Mouse (Mus musculus): Measurements from ENCODE around the gene Mical3. TPM values are rescaled to one million over a fixed set of nuclear protein-coding genes. Genes with fewer than 3 reads are reported as not detected.

Gene Mical3
- polyA plus RNA-seq, 1 experiment: 42.4 TPM

DNA sequence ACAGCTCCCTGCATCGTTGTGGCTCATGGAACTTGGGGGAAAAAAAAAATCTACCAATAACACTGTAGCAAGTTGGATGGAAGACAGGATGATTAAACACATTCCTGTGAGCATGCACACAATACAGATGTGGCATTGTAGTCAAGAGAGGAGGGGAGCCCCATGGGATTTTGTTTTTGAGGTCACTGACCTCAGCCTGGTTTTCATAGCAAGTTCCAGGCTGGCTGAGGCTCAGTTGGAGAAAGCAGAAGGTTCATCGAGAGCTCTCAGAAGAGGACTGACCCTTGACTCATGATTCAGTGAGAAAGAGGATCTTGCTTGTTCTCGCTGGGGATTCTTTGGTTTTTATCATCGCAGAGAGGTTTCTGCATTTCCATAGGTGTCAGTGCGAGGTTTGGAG is 4.1 kb upstream of the Mical3 start:
- H3K4me3 ChIP-seq (ENCODE audit: insufficient read depth, low read depth, low read length): no peak overlapping the region
- no peaks in the 10 kb centered on the region for H3K4me1 ChIP-seq (ENCODE audit: control insufficient read depth, insufficient read depth, insufficient read length, low read length)

DNA sequence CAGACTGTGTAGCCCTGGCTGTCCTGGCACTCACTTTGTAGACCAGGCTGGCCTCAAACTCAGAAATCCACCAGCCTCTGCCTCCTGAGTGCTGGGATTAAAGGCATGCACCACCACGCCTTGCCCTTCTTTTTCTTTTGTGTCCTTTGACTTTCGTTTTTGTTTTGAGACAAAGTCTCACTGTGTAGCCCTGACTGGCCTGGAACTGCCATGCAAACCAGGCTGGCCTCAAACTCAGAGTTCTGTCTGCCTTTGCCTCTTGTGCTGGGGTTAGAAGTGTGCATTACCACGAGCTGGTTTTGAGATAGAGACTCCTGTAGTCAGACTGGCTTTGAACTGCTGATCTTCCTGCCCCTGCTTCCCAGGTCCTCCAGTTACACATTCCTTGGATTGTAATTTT is 3.5 kb upstream of the Mical3 start:
- no peak overlapping the region for H3K27ac ChIP-seq (replicated peaks; ENCODE audit: low read depth, low read length)
- H3K4me1 ChIP-seq (ENCODE audit: control insufficient read depth, insufficient read depth, insufficient read length, low read length): no peaks in the 10 kb centered on the region
- no peak overlapping the region for H3K4me3 ChIP-seq (ENCODE audit: insufficient read depth, low read depth, low read length)

More for the DNA sequence above, 4.1 kb upstream of the Mical3 start:
- H3K27ac ChIP-seq (replicated peaks; ENCODE audit: low read depth, low read length): no peak overlapping the region

DNA sequence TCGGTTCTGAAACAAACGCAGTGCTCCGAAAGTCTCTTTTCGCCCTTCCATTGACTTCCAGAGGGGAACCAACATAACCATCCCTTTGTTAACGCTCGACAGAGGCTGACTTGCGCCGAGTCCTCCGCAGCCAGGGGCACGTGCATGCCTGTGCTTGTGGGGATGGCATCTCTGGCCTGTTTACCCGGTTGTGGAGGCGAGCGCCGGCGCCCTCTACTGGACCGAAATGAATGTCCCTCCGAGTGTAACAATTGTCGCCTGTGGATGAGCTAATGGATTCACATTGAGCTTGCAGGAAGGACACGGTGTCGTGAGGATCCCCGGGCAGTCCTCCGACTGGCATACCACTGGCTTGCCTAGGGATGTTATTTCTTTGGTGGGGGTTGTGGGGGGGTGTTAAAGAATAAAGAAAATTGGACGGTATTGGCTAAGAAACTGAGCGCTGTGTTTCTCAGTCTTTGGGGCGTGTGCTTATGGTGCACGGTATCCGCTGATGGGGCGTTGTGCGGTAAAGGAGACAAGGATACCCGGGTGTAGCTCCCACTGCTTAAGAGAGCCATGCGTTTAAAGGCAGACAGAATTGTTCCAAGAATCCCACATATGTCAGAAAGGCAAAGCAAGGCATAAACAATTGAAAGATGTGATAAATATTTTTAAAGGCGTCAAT is 627 bp downstream of the Mical3 start:
- H3K4me1 ChIP-seq (ENCODE audit: control insufficient read depth, insufficient read depth, insufficient read length, low read length): no peaks in the 10 kb centered on the region
- no peak overlapping the region for H3K27ac ChIP-seq (replicated peaks; ENCODE audit: low read depth, low read length)
- H3K4me3 ChIP-seq (ENCODE audit: insufficient read depth, low read depth, low read length): peak overlapping the region; percentile 52

DNA sequence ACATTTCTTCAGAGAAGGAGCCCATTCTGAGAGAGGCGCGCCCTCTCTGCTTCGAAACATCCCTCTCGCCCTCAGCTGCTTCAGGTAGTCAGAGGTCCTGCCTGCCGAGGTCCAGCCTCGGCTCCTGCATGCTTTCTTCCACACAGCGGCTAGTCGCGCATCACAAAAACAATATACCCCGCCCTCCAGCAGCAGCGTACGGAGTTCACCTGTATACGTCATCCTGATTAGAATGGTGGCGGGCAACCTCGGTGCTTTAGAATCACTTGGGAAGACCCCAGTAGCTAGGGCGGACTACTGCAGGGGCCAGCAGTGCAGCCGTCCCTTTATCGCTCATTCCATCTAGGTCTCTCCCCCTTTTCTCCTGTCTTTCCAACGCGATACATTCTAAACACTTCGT is 1.3 kb downstream of the Mical3 start:
- Histone ChIP-seq H3K4me3 (ENCODE audit: insufficient read depth, low read depth, low read length) (no peak overlapping the region), H3K27ac (replicated peaks; ENCODE audit: low read depth, low read length) (no peak overlapping the region), H3K4me1 (ENCODE audit: control insufficient read depth, insufficient read depth, insufficient read length, low read length) (no peaks in the 10 kb centered on the region)

DNA sequence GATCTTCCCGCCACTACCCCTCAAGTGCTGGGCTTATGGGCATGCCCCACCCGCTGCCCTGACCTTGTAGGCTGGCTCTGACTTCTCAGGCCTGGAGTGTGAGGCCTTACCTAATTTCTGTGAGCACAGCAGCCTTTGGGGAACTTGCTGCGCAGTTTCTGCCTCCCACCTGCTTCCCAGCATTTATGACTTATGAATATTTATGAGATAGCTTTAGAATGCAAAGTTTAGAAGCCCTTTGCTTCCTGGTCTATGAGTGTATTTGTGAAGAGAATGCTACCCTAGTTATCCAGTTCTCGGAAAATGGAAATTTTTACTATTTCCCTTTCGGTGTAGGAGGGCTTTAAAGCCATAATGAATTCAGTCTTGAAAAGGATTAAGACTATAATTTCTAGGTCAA is 2.1 kb downstream of the Mical3 start:
- H3K4me3 ChIP-seq (ENCODE audit: insufficient read depth, low read depth, low read length): no peak overlapping the region
- no peak overlapping the region for H3K27ac ChIP-seq (replicated peaks; ENCODE audit: low read depth, low read length)
- H3K4me1 ChIP-seq (ENCODE audit: control insufficient read depth, insufficient read depth, insufficient read length, low read length): no peaks in the 10 kb centered on the region

DNA sequence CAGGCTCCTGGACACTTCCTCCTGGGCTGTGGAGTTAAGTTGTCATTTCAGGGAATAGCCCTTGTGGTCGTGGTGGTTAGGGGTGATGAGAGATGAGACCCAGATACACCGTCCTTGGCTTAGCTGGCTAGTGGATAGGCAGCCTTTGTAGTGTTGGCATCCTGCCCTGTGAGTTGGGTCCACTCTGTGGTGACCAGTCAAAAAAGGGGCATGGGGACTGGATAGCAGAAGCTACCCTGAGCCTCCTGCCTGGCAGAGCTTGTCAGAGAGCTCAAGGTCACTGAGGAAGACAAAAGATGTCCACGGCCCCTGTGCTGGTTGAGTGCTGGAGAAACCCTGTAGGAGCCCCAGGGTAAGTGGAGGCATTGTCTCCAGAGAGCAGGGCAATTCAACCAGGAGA is 3.1 kb downstream of the Mical3 start:
- H3K27ac ChIP-seq (replicated peaks; ENCODE audit: low read depth, low read length): no peak overlapping the region
- H3K4me3 ChIP-seq (ENCODE audit: insufficient read depth, low read depth, low read length): no peak overlapping the region
- peaks cover 5% of the 10 kb centered on the region; the same call in 1 of the 2 replicates for H3K4me1 ChIP-seq (ENCODE audit: control insufficient read depth, insufficient read depth, insufficient read length, low read length)

DNA sequence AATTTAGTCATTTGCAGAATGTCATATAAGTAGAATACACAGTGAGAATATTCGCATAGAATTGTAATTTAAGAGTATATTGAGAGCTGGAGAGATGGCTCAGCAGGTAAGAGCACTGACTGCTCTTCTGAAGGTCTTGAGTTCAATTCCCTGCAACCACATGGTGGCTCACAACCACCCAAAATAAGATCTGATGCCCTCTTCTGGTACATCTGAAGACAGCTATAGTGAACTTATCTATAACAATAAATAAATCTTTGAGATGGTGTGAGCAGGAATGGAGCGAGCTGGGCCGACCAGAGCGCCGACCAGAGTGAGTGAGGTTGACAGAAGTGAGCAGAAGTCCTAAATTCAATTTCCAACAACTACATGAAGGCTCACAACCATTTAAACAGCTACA is 4.6 kb downstream of the Mical3 start:
- Histone ChIP-seq H3K4me1 (ENCODE audit: control insufficient read depth, insufficient read depth, insufficient read length, low read length) (peaks cover 5% of the 10 kb centered on the region; the same call in 1 of the 2 replicates), H3K4me3 (ENCODE audit: insufficient read depth, low read depth, low read length) (no peak overlapping the region), H3K27ac (replicated peaks; ENCODE audit: low read depth, low read length) (no peak overlapping the region)

DNA sequence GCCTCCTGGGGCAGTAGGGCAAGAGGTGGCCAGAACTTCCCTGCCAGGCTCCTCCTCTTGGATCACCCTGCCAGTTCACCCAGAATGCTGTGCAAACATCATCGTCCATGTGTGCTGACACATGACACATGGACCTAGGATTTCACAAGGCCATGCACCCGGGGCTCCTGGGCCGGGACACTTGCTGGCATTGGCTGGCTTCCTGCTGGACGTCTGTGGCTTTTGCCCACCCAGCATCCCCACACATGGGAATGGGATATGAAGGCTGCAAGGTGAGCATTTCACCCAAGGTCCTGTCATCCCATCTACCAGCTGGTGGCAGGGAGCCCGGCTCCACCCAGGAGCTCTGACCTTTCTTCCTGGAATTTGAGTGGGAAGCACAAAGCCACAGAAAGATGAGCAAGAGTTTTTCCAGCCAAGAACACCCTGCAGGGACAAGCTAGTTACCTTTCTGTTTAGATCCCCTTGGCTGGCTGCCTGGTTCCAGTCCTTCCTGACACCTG is 8.0 kb downstream of the Mical3 start:
- Histone ChIP-seq H3K4me3 (ENCODE audit: insufficient read depth, low read depth, low read length) (no peak overlapping the region), H3K27ac (replicated peaks; ENCODE audit: low read depth, low read length) (0 out of 2 replicates have a peak overlapping the region, but pooled peaks have one; percentile 41)

DNA sequence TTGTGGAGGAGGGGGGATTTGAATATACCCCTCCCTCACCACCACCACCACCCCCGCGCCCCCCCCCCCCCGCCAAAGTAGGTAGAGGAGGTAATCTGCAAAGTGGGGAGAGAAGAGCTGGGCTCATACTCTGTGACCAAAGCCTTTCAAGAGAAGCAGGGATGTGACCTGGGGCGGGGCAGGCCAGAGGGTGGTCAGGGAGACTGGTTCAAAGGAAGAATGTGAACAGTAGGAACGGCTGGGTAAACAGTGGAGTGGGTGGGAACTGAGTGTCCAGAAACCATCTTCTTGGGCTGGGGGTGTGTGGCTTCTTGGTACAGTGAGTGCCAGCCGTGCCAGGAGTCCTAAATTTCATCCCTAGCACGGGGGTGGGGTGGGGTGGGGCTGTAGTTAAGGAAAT is 10.0 kb downstream of the Mical3 start:
- Histone ChIP-seq H3K4me1 (ENCODE audit: control insufficient read depth, insufficient read depth, insufficient read length, low read length) (peaks cover 15% of the 10 kb centered on the region), H3K4me3 (ENCODE audit: insufficient read depth, low read depth, low read length) (no peak overlapping the region), H3K27ac (replicated peaks; ENCODE audit: low read depth, low read length) (no peak overlapping the region)

More for the DNA sequence above, 8.0 kb downstream of the Mical3 start:
- peaks cover 11% of the 10 kb centered on the region for H3K4me1 ChIP-seq (ENCODE audit: control insufficient read depth, insufficient read depth, insufficient read length, low read length)

DNA sequence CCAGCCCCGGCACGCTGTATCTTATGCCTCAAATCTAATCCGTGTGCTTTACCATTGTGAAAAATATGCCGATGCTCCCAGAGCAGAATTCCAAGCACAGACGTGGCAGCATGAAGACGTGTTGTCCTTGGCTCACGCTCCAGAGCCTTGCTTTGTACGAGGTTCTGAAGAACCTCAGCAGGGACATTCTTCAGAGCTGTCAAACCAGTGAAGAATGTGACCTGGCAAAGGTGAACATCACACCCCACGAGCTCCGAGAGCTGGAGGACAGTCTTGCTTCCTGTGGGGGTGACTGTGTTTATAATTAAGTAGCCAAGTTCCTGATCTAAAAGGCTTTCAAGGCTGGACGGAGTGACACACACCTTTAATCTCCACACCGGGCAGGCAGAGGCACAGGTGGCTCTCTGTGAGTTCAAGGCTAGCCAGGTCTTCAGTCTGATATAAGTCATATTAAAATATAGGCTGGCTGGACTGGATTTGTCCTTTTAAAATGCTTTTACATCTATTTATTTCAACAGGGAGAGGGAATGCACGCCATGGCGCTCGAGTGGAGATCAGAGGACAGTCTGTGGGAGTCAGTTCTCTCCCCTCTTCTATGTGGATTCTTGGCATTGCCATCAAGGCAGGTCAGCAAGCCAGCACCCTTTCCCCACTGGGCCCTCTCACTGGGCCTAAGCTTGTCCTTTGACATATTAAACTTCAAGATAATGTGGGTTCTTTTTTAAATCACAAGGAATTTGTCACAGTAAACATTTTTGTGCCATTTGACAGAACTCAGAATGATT is 12.6 kb downstream of the Mical3 start:
- H3K27ac ChIP-seq (replicated peaks; ENCODE audit: low read depth, low read length): peak overlapping the region; percentile 55
- no peak overlapping the region for H3K4me3 ChIP-seq (ENCODE audit: insufficient read depth, low read depth, low read length)
- H3K4me1 ChIP-seq (ENCODE audit: control insufficient read depth, insufficient read depth, insufficient read length, low read length): peaks cover 12% of the 10 kb centered on the region

DNA sequence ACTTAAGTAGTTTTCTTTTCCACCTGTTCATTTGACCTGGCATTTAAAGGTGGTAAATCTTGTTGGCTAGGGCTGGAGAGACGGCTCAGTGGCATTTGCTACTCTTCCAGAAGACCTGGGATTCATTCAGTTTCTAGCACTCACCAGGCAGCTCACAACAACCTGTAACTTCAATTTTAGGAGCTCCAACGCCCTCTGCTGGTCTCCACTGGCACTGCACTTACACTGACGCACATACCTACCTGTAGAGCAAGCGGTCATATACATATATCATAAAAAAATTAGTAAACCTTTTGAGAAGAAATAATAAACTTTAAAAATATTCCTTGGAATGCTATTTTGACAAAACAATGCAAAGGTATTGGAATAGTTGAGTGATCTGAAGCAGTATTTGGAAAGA is 13.7 kb downstream of the Mical3 start:
- Histone ChIP-seq H3K4me3 (ENCODE audit: insufficient read depth, low read depth, low read length) (no peak overlapping the region), H3K27ac (replicated peaks; ENCODE audit: low read depth, low read length) (no peak overlapping the region), H3K4me1 (ENCODE audit: control insufficient read depth, insufficient read depth, insufficient read length, low read length) (peaks cover 10% of the 10 kb centered on the region; the same call in 1 of the 2 replicates)

DNA sequence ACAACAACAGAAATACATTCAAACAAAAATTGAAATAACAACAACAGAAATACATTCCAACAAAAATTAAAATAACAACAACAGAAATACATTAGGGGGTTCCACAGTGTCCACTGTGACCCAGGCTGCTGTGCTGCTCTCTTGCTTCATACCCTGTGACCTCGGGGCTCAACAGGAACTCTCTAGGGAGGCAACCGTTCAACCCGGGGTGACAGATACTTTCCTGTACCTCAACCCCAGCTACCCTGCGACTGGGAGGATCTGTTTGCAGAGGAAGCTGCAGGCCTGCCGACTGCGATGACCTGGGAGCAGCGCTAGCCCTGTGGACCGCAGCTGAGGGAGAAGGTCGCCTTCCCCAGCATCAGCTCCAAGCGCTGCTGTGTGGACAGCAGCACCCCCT is 14.4 kb downstream of the Mical3 start:
- Histone ChIP-seq H3K27ac (replicated peaks; ENCODE audit: low read depth, low read length) (no peak overlapping the region), H3K4me1 (ENCODE audit: control insufficient read depth, insufficient read depth, insufficient read length, low read length) (peaks cover 10% of the 10 kb centered on the region; the same call in 1 of the 2 replicates), H3K4me3 (ENCODE audit: insufficient read depth, low read depth, low read length) (no peak overlapping the region)

DNA sequence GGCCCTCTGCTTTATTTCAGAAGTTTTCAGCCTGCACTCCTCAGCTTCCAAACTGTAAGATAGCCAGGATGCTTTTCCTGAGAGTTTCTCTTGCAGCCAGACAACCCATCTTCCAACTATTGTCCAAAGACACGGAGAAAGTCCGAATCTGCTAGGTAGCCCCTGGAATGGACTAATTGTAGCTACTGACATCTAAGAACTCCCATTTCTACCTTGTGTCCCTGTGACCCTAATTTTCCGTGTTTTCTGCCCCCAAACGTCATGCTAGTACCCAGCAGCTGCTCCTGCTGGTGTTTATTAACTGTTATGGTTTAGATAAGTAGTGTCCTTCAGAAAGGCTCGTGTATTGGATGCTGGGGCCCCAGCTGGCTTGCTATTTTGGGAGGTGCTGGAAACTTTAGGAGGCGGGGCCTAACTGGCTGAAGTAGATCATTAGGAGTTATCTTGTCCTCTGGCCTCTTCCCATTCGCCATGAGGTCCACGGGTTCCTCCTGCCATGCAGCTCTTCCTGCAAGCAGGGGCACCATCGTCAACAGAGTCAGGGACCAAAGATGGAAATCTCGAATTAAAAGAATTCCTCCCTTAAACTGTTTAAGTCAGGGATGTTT is 19.2 kb downstream of the Mical3 start:
- H3K27ac ChIP-seq (replicated peaks; ENCODE audit: low read depth, low read length): no peak overlapping the region
- H3K4me1 ChIP-seq (ENCODE audit: control insufficient read depth, insufficient read depth, insufficient read length, low read length): peaks cover 7% of the 10 kb centered on the region; the same call in 1 of the 2 replicates
- no peak overlapping the region for H3K4me3 ChIP-seq (ENCODE audit: insufficient read depth, low read depth, low read length)

DNA sequence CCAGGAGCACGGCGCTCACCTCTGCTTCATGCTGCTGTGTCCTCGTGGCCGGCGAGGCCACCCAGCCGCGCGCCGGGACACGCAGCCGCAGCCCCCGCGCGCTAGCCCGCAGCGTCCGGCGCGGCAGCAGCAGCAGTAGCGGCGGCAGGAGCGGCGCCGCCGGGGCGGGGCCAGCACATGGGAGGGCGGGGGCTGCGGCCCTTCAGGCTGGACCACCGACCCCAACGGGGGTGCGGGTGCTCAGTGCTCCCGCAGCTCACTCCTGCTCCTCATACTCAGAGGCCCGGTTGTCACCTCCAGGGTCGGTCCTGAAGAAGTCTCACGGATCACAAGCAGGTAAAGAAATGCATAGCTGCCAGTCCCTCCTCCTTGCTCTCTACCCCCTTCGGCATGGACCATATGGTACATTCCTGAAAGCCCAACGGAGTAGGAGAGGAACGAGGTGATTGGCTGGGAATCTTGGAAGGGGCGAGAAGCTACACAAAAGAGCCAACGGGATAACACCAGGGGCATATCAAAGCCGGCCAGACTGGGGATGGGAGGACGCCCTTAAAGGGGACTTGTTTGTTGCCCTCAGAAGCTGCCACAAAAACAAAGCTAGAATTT is 20.7 kb downstream of the Mical3 start:
- Histone ChIP-seq H3K27ac (replicated peaks; ENCODE audit: low read depth, low read length) (peak overlapping the region; percentile 99), H3K4me3 (ENCODE audit: insufficient read depth, low read depth, low read length) (peak overlapping the region; percentile 74), H3K4me1 (ENCODE audit: control insufficient read depth, insufficient read depth, insufficient read length, low read length) (peaks cover 7% of the 10 kb centered on the region)
